Mouse (Mus musculus): ENCODE data around the gene Hsbp1.
A peak's percentile ranks its signal among the peaks of the same experiment; 100 is the strongest.

The Hsbp1 gene

GRCm38 (mm10) chr8:119386988-119387387, 42.7 kb downstream of the Hsbp1 start:
- DNase-seq (ENCODE audit: low read depth, low spot score): no peak

GRCm38 (mm10) chr8:119394097-119394496, 49.8 kb downstream of the Hsbp1 start:
- no peak for DNase-seq (ENCODE audit: low read depth, low spot score)

GRCm38 (mm10) chr8:119394524-119395026, 50.3 kb downstream of the Hsbp1 start, which contains the start of gene Mlycd:
Mlycd (plus strand) TSS chr8:119394878.
- DNase-seq (ENCODE audit: low read depth, low spot score): peak; percentile 84

GRCm38 (mm10) chr8:119395072-119395950, 51.0 kb downstream of the Hsbp1 start:
- no peak for DNase-seq (ENCODE audit: low read depth, low spot score)
